Mouse (Mus musculus) urinary bladder, adult 18-20 months (tissue): ENCODE results near the gene Itprip.

Source experiments
- DNase-seq, 2 experiments: peaks; one replicate each; pipeline ENCODE4 v3.0.0; 2022; ENCODE audit warnings: low spot score in 2 of 2, mixed read lengths in 2 of 2

The Itprip gene

DNA sequence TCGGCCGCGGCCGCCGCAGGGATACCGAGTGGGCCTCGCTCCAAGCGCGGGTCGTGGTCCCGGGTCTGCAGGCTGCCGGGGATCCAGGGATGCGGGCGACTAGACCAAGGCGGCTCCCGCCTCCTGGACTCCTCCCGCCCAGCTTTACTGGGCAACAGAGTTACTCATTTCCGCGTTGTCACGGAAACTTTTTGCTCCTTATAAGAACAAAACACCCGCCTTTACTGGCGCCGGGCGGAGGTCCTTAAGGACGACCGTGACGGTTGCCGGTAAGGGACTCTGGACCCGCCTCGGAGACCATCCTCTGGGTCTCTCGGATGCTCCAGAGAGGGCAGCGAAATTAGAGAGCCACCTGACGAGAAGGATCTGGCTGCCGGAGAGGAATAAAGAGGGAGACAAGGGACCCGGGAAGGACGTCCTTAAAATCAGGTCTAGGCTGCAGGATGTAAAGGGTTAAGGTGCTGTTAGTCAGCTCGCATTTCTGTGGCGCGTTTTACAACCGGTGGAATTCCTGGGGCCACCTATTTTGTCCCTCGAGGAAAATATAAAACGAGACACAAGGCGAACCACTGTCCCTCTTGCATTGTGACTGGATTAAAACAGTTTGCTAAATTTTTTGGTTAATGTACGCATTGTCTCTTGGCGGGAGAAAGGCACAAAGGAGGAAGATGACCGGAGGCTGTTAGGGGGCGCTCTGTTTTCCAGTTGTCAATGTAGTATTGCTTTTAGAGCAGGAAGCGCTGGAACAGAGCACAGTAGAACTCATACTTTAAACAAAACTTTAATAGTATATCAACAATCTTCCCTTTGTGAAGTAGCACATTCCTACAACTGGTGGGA, at the start of gene Itprip, which contains the start of gene Cfap43:
TSS of gene Itprip (minus strand) at position 174 of the 840 bp plus-strand sequence.
TSS of gene Cfap43 (minus strand) at position 162 of the 840 bp plus-strand sequence.
- peak; percentile 79 to 83 for DNase-seq

DNA sequence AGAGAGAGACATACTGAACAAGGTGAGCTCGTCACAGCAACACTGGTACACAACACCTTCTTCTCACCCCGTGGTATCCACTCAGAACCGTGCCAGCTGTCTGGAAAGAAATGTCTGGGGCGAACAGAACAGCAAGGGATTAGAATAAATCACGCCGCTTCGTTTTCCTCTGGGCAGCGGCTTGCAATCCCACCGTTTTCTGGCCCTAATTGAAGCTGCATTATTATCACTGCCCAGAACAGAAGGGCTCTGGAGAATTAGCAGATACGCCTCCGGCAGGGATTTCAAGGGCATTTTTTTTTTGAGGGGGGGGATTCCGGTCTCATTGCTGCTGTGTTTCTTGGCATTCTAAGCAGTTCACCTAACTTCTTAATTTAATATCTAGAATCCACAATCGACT, 39.1 kb upstream of the Itprip start:
- no peak for DNase-seq

DNA sequence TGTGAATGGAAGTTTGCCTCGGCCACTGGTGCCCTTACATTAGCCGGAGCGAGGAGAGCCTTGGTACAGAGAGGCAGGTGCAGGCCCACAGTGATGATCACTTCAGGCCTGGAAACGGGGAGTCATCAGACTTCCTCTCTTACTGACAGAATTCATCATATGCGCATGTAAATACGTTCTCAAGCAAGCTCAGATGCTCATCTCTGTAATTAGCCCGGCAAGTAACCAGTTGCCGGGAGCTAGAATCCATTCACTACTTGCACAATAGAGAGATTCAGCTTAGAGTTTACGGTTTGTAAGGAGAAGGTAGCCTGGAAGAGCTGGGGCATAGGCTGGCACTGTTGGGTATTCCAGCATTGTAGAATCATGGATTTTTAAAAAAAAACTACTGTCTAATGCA, 34.1 kb upstream of the Itprip start:
- DNase-seq: no peak

DNA sequence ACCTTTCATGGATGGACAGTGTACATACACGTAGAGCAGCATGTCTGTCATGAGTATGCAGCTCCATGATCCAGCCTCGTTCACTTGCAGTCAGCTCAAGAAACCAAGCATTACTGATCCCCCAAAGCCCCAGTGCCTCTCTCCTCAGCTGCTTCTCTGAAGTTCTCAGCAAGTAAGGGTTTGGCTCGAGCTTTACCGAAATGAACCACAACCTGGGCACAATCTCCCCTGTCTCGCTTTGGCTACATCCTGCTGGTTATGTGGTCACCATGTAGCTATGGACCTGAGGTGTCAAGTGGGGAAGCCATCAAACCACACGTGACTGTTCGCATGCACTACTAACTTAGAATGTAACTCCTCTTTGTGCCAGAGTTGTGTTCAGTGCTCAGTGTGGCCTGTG, 31.8 kb upstream of the Itprip start:
- no peak for DNase-seq

DNA sequence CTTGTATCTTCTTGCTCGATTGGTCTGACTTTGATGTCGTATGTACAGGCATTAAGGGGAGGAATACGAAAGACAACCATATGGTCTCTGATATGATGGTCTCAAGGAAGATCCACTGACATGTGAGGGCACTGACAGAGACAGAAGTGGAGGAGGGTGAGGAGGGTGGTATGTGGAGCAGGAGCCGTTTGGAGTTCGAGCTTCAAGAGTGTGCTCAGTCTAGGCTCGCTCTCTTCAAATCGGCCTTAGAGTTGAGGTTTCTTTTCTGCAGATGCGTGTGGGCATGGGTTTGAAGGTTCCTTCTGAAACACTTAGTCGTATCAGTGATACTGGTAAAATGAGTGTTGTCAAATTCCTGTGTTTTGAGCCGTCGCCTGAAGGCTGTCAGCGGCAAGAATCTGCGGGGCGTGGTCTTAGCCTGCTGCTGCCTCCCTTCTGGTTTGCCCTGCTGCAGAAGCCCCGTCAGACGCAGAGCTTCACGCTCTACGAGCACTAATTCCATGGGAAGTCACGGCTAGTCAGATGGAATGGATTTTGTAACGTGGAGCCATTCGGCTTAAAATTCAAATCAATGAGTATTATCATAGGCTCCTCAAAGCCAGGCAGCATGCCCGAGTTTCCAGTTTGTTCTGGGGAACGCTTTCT, 27.8 kb upstream of the Itprip start:
- DNase-seq: no peak

DNA sequence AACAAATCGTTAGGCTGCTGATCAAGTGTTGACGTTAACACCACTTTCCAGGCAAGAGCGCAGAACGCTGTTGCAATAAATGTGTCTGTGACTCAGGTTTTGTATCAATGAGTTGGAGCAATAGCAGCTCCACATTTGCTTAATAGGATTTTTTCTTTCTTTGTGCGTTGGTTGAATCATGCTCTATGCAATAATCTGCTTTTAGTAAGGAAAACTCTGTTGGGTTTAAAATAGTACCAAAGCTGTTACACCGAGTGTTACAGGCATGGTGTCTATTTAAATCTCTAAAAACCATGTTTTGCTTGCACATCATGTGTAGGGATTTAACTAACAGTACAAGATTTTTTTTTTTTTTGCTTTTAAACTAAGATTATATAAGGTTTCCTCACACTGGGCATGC, 20.3 kb upstream of the Itprip start:
- DNase-seq: no peak

DNA sequence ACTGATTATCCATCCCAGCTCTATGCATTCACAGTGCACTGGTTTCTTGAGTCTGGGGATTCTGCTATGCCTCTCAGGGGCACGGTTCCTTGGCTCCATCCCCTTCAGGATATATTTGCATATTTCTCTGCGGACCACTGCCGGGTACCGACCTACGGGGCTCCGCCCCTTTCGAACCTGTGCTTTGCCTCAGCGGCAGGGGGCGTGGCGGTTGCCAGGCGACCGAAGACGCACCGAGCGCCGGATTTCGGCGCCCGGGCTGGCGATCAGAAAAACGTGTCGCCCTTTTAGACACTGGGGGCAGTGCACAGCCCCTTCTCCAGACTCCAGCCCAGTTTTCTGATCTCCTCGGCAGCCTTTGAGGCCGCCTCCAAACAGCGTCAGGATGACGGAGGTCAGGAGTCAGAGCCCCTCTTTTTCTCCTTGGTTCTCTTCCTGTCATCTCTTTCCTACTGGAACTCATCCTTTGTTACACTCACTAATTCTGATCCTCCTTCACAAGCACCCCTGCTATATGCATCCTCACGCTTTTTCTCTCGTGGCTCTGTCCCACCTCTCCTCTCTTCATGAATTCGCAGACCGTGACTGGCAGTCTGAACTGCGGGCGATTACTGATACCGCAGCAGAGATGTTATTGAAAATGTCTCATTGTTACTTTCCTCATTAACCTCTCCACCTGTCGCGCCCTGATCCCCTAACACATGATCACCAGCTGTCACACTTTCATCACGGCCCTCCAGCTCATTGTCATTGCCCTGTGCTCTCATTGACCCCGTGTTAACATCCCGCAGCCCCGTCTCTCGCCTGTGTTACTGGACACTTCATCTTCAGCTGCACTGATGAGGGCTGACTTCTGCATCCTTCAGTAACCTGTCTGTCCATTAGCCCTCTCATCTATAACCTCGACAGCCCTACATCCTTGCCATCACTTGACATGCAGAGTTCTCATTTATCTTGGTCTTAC, 18.6 kb upstream of the Itprip start, which contains the start of gene Cfap58:
TSS of gene Cfap58 (plus strand) at position 233 of the 964 bp plus-strand sequence.
- peak; percentile 20 to 40 for DNase-seq

DNA sequence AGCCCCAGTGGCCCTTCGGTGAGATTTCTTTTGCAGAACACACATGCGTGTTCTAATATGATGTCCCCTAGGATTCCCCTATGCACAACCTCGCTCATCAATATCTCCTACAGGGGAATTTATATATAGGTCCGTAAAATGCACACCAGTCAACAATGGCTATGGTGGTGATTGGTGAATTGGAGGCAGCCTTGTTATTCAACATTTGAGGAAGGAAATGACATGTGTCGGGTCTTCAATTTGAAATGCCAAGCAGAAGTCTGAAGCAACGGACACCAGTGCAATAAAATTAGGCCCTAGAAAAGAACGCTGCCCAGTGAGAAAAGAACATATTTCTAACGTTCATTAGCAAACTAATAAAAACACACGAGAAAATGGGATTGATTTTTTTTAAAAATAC, 17.8 kb upstream of the Itprip start:
- DNase-seq: no peak

DNA sequence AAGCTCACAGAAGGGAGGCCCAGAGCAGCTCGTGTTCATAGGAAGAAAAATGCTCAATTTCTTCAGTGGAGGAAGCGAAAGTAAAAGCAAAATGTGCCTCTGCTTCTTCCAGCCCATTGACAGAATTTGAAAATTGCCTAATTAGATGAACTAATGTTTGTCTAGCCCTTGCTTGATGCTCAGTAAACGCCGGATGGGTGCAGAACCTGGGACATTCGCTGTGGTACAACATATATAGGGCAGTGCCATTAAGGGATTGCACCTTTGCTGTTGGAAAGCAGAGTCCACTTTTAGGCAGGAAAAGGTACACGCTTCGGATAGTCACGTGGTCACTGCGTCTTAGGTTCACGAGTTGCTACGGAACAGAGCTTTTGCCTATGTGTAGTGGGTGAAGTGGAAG, 17.4 kb upstream of the Itprip start:
- no peak for DNase-seq

DNA sequence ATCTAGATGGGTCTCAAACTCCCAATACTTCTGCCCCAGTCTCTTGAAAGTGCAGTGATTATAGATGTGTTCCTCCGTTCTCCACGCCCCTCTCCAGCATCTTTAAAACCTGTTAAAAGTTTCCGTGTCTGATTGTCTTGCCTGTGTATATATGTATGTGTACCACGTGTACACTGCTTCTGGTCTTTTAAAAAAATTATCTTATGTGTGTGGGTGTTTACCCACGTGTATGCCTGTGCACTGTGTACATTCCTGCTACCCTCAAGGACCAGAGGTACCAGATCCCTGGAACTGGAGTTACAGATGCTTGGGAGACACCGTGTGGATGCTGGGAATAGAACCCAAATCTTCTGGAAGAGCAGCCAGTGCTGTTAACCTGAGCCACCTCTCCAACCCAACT, 16.4 kb upstream of the Itprip start:
- no peak for DNase-seq

DNA sequence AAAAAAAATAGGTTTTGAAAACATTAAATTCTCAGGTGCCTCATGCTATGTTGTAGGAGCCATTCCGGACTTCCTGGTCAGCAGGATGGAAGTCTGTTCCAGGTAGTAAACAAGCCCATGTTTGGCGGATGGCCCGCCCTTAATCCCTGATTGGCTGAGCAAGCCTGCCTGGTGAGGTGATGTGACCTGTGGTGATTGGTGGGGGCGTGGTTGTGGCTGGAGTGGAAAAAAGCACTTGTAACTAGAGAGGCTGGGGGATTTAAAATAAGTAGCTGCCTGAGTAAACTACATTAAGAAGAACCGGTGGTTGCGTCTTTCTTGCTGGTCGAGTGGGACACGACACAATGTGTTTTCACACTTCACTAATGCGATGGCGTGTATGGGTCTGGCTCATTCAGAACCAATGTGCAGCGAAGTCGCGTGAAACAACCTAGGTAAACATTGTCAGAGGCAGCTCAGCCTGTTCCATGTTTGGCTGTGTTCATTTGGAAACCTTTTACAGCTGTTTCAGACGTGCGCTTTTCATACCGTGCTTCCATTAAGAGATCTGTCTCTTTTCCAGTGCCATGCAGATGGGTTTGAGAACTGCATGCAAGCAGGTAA, 15.6 kb upstream of the Itprip start:
- DNase-seq: no peak

DNA sequence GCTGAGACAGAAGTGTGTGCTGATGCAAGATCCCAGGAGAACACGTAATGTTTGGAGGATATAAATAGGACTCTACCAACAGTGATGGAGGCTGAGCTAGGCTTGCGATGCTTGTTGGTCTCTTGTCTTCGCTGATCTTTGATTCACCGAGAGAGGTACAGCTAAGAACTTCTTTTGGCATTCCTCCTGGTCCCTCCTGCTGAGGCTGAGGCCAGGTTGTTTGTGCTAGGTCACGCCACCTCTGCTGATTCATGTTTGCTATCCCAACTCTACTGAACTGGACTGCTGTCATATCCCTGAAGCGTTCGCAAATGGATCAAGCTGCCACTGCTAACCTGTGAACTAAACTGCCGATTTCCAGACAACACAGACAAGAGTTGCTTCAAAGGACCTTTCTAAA, 15.0 kb upstream of the Itprip start:
- no peak for DNase-seq

DNA sequence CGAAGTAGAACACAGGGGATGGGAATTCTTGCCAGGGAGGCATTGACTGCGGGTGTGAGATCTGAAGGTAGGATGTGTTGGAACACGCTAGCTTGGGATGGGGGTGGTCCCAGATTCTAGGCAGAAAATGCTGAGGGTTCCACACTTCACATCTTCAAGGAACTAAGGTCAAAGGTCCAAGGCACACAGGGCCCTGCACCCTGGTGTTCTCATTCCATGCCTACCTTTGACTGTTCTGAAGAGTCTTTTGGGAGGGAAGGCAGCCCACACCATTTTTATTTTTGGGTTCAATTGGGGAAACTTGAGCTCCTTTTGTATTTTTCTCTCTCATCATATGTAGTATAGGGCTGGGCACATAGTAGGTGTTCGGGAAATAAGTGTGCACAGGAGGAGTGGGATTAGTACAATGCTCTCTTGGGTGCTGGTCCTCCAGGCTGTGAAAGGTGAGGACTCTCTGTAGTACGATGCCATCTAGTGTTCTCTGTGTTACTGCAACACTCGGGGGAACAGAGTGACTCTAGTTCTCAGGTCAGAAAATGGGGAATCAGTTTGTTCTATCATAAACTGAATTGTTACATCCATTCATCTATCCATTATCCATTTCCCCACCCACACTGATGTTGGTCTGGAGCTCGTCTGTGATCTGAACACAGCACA, 13.0 kb upstream of the Itprip start:
- no peak for DNase-seq

DNA sequence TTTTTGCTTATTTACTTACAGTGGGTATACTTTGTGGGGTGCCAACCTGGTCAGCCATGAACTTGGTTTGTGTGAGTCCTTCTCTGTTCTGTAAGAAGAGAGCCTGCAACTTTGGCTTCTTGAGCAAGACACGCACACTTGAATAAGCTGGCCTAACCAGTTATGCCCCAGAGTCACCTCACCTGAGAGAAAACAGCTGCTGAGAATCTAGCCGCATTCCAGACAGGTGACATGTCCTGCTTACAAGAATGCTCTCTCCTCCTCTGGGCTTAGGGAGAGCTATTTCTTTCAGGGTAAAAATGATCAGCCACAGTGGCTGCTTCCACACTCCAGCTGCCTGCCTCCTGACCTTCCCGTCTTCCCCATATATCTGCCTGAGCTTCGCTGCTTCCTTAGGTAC, 9.9 kb upstream of the Itprip start:
- peak in 1 of 2 experiments; percentile 45 for DNase-seq

DNA sequence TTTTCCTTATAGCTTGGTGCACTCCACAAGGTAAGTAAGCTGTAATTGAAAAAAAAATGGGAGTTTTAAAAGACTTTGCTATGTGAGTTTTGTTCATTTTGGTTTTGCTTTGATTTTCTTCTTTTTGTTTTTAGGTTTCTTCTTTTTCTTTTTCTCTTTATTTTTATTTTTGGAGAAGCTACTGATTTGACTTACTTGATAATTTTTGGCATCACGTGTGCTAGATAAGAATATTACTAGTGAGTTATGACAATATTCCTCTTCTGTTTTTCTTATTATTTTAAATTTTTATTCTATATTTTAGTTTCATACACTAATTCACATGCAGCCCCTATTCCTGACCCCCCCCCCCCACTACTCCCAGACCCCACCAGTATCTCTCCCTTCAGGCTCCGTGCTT, 7.9 kb upstream of the Itprip start:
- no peak for DNase-seq

DNA sequence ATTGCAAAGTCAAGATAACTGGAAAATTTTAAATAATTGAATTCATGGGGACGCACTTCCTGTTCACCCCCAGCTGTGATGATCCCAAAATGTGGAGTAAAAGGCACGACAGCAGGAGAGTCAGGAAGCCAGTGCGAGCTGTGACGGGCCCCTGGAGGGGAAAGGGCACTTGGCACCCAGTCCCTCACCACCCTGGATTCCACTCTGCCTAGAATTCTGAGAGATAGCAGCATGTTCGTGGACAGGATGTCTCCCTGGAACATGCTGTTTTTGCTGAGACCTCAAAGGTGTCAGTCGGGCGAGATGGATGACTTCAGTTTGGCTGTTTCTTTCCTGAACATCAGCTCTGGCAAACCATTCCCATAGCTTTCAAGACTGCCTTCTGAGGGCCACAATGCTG, 6.7 kb upstream of the Itprip start:
- DNase-seq: no peak

DNA sequence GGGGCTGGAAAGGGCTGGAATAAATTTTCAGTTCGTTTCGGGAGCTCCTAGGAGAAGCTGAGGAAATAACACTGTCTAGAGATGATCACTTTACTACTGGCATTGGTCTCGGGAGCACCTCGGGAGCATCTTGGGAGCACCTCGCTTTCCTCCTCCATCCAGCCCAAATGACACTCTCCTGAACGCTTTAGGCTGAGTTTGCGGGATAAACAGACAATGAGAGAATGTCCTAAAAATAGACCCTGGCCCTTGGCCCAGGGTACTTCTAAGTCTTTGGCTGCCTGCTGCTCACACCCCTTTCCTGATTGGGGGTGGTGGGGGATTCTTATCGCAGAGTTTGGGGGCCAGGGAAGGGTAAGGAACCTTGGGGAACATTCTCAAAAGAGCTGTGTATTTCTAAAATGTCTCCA, 872 bp upstream of the Itprip start:
- DNase-seq: no peak

DNA sequence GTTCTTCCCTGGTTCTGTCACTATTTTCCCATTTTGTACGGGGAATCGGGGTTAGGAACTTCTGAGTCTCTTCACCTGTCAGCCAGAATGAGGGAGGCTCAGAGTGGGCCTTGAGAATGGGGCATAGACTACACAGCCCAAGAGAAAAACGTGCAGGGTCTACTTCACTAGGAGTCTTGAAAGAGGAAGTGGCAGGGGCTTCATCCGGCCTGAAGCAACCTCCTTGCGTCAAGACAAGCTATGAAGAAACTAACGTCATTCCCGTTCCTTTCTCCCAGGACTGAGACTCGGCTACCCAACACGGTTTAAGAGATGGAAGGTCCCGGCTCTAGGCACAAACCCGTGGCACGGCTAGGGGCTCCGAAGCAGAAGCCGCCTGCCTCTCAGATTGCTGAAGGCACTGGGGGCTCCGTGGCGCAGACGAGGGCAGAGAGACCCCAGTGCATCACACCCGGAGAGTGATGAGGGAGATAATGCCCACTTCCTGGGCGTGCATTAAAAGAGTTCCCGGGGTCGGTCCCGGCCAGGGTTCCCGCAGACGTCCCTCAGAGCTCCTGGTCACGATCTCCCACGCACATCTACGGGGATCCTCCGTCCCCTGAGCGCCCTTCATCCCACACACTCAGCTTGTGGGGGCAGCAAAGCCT, 521 bp downstream of the Itprip start:
- peak in 1 of 2 experiments; percentile 19 for DNase-seq

DNA sequence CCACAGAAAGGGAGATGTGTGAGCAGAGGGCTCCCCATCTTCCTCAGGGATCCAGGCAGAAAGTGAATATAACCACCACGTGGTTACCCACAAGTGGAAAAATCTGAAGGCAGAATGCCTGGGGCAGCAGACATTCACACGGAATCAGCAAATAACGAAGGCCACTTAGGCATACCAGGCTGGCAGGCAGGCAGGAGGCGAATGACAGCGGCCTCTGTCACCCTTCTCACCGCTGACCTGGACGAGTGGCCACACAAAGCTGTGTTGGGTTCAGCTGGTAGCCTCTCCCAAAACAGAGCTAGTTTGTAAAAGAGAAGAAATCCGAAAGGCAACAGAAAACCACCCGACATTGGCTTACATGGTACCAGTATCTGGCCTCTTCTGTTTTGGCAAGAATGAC, 1.1 kb downstream of the Itprip start:
- DNase-seq: no peak

DNA sequence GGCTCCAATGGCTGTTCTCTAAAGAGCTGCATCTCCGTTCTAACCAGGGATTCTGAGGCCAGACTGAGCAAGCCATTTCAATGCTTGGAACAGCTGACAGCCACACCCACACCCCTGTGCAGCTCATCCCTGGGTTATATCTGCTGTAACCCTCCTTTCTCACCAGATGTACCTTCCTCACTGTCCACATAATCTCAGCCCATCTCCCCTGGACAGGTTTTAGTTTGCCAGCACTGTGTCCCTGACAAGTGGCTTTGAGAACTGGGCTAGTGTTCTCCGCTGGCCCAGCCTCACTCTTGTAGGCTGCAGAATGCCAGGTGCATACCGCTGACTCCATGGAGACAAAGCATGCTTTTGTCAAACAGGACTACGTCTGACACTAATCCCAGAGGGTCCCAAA, 1.7 kb downstream of the Itprip start:
- no peak for DNase-seq

DNA sequence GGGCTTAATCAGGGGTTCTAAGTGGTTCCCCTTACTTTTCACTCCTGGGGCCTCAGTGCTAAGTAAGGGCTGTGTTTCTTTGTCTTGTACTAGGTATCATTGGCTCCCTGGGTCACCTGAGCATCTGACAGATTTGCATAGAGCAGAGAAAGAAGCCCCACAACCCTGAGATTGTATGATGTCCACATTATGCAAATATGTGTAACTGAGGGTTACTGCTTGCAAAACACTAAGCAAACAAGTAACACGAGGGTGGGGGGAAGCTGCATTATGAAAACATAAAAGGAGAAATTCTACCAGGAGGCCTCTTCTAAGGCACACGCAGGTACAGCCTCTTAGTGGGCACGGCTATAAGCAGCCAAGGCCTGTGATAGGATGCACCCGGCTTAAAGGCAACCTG, 3.8 kb downstream of the Itprip start:
- no peak for DNase-seq
